Mouse (Mus musculus): ENCODE results near the gene Xylt1.

The Xylt1 gene

DNA sequence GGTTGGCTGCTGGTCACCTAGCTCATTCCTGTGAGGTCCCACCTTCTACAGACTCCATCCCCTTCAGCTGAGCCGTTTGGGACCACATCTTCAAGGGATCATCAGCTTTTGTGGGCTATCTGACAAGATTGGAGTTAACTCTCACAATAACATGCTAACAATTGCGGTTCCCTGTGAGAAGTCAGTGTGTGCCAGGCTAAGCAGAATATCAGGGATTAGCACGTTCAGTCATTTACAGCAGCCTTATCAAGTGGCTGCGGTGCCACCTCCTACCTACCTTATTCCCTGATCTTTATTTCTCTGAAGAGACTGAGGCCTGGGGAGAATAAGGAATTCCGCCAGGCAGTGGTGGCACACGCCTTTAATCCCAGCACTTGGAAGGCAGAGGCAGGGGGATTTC lies 13.6 kb downstream of the Xylt1 start:
- no peak for DNase-seq (ENCODE audit: low spot score)

DNA sequence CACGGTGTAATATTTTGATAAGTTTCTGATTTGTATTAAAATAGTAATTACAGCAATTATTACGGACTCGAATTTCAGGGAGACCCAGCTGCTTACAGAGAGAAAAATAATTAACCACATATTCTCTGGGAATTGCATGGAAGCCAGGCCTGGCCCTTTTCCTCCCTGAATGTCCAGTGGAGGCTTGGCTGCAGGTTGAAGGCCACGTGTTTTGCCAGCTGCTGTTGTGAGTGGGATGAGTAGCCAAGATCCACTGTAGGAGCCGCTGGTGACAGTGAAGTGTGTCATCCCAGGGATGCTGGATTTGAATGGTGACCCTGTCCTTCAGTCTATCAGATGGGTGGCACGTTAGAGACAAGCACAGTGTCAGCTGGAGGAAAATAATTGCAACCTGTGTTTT lies 14.7 kb downstream of the Xylt1 start:
- no peak for DNase-seq (ENCODE audit: low spot score)

DNA sequence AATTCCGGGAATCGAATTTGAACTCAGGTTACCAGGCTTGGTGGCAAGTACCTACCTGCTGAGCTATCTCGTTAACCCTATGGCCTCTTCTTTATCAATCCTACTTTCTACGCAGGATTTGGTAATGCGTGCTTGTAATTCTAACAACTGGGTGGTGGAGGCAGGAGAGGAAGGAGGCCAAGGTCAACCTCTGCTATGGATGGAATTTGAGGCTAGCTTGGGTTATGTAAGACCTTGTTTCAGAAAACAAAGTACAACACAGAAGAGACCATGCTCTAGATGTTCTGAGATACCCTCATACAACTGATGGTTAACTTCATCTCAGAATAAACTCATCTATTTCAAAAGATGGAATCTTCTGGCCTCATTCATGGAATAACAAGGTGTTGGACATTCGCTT lies 17.1 kb downstream of the Xylt1 start:
- DNase-seq (ENCODE audit: low spot score), result no peak

DNA sequence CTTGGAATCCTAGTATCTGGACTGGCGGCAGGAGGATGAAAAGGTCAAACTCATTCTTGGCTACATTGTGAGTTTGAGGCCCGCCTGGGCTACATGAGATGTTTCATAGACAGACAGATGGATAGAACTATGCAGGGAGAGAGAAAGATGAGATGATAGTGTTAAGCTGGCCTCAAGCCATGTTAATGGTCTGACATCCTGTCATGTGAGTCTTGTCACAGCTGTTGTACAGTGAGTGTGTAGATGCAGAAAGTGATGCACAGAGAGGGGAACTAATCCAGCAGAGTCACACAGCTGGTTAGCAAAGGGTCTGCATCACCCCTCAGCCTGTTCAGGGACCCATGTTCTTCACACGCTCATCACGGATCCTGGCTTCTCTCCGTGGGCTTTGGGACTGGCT lies 19.2 kb downstream of the Xylt1 start:
- DNase-seq (ENCODE audit: low spot score), result no peak

DNA sequence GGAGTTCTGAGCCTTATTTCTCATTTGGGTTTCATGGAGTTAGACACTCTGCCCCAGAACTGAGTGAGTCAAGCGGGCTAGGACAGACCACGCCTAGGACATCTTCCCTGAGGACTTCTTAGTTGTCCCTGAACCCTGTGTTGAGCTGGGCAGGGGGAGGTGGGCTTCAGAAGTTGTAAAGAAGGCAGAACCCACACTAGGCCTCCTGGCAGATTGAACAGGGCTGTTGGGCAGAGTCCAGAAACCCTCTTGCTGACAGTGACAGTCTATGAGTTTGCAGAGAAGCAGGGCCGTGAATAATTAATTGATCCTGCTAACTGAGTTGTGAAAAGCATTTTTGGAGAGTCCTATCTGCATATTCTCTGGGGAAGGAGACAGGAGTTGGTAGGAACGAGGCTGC lies 20.8 kb downstream of the Xylt1 start:
- no peak for DNase-seq (ENCODE audit: low spot score)

DNA sequence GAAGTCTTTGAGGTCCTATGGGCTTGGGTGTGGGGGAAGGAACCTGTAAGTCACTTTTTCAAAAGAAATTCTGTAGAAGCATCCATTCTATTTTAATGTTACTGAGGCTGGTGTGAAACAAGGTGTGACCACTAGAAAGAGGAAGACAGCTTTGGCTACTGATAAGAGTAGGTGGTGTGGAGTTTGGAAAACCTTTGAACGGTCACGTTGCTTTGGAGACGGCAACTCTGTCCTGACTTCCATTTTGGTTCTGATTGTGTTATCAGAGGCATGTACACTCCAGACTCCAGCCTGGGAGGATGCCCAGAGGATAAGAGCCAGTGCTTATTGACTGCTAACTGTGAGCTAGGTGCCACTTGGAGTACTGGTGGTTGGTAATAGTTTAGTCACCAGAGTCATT lies 25.6 kb downstream of the Xylt1 start:
- DNase-seq (ENCODE audit: low spot score), result no peak

DNA sequence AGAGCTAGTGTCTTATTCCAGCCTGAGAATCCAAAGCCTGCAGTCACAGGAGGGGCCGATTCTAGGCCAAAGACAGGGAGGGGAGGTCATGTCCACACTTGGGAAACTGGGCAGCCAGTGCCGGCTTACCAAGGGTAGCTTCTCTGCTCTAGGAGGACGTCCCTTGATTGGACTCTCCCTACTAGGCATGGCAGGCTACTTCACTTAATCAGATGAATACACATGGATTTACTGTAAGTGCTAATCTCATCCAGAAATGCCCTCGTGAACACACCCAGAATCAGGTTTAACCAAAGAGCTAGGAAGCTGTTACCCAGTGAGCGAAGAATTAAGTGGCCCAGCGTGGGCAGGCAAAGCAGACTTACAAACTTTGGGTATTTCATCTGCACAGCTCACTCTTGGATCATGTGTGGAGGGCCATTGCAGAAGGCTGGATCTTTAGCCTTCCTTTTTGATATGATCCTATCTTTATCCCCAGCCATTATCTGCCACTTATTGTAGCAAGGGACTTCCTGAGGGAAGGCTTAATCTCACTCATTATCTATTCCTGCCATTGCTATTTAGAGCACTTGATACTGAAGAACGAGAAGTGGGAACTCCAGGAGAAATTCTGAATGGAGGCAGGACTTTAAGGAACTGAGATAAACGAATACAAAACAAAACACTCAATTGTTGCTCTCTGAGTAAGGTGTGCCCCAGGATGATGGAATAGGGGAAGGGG lies 28.6 kb downstream of the Xylt1 start:
- no peak for DNase-seq (ENCODE audit: low spot score)

DNA sequence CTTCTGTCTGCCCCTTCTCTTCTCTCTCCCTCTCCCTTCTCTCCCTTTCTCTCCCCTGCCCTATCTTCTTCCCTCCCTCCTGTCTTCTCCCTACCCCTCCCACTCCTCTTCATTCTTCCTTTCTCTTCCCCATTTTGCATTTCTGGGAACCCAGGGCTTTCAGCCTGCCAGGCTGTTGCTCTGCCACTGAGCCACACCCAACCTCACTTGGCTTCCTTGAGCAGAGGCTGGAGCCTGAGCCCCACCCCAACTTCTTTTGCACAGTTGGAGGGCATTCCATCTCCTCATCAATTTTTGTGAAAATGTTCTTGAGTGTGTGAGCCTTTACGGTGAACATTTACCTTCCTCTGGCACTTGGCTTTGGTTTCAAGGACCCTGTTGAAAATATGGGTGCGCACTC lies 31.1 kb downstream of the Xylt1 start:
- DNase-seq (ENCODE audit: low spot score), result no peak

DNA sequence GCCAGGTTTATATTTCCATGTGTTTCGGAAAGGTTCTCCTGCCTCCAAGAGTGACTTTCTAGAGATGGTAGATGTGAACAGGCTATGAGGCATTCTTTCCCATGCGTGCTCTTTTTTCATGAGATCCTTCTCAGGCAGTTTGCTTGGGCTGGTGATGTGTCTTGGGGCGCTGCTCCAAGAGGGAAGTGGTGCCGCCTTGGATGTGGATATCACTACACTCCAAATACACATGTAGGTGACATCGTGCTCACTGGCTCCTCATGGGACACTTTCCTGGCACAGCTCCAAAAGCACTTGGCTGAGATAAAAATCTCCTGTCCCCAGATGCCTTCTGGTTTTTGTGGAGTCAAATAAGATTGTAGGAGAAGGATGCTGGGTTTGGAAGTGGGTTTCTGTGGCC lies 31.6 kb downstream of the Xylt1 start:
- no peak for DNase-seq (ENCODE audit: low spot score)

DNA sequence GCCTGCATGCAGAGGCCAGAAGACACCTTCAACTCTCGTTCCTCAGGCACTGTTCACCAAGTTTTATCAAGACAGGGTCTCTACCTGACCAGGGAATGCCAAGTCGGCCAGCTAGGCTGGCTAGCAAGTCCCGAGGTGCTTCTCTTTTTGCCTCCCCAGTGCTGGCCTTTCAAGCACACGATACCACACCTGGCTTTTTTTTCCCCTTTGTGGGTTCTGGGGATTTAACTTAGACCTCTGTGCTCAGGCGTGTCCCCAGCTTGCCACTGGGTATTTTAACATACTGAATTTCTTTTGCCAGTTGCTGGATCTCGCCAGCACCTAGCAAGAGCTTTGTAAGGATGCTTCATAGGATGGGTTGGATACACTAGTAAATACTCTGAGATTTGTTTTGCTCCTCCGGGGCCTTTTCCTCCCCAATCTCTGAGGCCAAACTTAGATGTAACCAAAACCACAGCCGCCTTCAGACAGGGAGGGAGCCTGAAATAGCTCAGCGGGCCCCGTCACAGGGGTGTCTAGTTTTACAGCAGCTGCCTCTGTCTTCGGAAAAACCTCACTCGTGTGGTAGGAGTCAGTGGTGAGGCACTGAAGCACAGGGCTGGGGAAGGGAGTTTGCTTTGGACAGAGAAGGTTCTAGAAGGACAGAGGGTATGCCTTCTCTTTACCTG lies 33.7 kb downstream of the Xylt1 start:
- DNase-seq (ENCODE audit: low spot score), result peak; percentile 26

DNA sequence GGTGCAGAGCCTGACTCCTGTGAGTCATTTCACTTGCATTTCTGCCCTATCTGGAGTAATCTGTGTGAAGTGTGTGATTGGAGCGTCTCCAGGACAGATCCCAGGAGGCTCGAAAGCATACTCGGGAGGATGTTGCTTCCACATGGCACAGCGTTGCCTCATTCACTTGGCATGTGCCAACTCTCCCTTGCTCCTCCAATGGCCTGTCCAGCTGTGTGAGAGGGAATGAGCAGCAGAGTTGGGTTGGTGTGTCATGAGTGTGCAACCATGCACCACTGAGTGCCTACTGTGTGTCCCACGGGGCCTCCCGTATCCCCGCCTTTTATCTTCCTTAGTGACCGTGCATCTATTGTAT lies 34.2 kb downstream of the Xylt1 start:
- DNase-seq (ENCODE audit: low spot score), result no peak

DNA sequence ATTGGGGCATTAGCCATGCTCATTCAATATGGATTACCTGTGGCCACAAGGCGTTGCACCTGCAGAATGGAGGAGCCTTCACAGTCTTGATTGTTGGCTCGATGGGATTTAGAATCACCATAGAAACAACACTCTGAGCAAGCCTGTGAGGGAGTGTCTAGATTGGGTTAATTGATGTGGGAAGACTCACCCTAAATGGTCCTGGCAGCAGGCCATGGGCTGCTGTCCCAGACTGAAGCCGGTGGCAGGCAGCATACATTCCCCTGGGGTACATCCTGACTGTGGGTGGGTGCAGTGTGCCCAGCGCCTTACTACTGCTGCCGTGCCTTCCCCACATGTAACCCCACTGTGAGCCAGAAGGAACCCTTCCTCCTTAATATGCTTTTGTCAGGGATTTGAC lies 38.3 kb downstream of the Xylt1 start:
- no peak for DNase-seq (ENCODE audit: low spot score)

DNA sequence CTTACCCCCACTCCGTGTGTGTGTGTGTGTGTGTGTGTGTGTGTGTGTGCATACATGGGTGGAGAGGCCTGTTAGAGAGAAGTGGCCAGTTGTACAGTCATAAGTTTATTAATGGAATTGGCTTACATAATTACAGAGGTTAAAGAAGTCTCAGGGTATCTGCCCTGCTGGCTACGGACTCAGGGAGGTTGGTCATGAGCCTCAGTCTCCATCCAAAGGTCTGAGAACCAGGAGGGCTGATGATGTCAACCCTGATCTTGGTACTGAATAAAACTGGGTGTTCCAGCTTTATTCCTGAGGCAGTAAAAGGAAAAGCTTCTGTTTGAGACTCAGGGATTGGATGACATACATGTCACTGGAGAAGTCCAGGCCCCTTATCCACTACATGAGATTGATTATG lies 39.1 kb downstream of the Xylt1 start:
- DNase-seq (ENCODE audit: low spot score), result no peak

DNA sequence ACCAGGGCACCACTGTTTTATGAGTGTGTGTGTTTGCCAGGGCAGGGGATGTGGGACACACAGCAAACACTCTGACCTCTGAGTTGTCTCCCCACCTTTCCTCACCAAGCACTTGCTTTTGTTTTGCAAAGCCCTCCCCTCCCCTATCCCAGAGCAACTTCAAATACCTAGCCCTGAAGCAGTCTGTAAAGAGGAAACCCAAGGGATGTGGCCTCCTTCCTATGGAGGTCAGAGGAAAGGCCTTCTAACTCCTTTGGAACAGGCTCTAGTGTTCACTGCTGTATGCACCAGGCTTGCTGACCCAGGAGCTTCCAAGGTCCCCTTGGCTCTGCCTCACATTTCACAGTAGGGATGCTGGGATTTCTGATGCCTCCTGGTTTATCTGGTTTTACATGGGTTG lies 39.5 kb downstream of the Xylt1 start:
- DNase-seq (ENCODE audit: low spot score), result no peak

DNA sequence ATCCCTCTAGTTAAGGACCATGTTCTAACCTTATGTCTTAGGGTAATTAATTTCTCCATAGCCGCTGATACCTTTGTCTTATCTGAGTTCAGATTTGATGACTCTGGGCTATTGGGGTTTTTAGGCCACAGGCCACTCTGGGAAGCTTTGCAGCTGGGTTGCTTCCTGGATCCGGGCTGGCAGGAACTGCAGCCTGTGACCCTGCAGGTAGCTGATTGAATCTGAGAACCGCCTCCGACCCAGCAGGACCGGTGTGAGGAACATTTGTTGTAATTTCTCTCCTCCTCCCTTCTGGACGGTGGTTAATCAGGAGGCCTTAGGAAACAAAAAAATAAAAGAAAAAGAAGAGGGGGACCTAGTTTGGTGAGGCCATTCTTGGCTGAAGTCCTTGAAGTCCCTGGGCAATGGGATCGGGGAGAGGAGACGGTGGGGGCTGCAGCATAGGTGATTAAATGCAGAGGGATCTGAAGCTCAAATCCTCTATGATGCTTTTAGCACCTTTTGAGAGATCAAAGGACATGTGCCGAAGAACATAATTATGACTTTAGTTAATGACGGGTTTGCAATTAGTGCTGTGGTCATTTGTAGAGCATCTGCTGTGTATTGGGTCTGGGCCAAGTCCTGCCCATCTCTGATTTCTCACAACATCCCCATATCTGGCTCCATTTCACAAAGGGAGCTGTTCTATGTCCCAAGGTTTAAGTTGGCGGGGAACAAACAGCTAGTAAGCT lies 40.2 kb downstream of the Xylt1 start:
- no peak for DNase-seq (ENCODE audit: low spot score)

DNA sequence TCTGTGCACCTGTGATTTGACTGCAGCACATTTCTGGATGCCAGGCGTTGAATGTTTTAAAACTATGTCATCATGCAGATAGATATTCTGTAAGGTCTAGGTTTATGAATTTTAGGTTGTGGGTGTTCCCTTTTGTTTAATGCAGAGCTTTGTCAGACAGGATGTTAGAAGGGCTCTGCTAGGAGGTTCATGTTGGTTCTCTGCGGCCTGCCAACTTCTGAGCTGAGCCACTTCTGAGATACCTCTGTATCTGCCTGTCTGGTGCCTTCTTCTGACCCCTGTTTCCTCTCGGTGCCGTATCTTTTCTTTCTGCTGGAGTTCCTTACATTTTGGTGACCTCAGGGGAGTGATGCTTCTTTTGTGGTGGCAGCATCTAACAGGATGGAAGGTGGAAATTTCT lies 44.1 kb downstream of the Xylt1 start:
- no peak for DNase-seq (ENCODE audit: low spot score)

DNA sequence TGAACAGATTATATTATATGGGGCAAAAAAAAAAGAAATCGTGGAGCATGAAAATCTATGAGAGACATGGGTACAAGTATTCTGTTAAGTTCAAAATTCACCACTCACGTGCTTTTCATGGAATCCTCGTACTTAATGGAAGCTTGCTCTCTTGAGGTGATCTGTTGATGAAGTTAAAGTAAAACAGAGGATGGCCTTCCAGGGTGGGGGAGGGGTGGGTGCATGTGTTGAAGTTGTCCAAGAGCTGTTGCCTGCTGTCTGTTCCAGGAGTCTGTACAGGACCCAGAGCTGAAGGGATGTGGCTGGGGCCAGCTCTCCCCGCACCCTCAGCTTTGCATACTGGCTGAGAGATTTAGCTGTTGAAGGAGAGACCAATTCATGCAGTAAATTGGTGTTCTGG lies 45.6 kb downstream of the Xylt1 start:
- no peak for DNase-seq (ENCODE audit: low spot score)

DNA sequence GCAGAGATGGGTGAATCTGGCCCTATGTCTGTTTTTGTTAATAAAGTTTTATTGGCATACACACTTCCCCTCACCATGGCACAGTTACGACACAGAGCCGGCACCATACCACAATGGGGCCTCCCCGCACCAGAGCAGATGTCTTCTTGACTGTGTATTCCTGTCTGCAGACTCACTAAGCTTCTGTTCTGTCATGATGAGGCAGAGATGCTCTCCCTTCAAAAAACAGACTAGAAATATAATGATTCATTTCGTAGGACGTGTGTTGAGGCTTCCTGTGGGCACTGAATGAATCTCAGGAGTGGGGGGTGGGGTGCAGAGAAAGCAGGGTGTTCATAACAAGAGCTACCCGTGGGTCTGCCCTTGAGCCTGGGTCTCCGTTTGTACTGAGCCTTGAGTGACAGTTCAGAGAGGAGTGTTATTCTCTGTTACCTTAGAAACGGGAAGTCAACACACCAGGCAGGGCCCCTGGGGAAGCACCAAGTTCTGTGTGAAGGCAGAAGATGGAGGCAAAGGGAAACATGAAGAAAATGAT lies 48.0 kb downstream of the Xylt1 start:
- peak; percentile 76 for DNase-seq (ENCODE audit: low spot score)

DNA sequence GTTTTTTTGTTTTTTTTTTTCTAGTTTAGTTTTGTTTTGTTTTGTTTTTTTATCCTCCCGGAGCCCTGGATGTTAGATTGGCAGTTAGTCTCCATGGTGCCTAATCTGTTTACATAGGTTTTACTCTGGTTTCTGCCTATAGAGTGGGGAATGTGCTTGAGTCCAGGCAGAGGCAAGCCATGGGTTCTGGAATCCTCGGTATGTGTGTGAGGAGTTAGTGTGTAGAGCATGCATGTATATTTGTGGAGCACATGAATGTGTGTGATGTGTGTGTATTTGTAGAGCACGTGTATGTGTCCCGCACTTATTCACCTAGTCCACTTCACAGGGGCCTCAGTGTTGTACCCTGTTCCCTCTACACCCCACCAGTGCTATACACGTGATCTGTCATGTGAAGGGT lies 48.7 kb downstream of the Xylt1 start:
- DNase-seq (ENCODE audit: low spot score), result no peak

DNA sequence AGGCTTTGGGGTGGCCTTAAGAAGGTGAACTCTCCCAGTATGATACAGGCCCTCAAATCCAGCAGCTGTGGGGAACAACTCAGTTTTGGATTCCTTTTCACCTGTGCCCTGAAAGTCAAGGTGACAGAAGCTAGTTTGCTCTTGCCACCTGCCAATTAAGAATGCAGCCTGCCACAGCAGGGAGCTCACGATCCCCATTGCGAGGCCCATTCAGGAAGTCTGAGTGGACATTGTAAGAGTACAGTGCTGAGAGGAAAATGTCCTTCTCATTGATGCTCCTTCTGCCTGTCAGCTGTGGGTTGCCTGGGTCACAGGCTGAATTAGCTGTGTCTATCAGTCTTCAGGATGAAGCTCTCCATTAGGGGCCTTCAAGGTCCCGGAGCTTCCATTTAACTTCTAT lies 49.1 kb downstream of the Xylt1 start:
- no peak for DNase-seq (ENCODE audit: low spot score)

DNA sequence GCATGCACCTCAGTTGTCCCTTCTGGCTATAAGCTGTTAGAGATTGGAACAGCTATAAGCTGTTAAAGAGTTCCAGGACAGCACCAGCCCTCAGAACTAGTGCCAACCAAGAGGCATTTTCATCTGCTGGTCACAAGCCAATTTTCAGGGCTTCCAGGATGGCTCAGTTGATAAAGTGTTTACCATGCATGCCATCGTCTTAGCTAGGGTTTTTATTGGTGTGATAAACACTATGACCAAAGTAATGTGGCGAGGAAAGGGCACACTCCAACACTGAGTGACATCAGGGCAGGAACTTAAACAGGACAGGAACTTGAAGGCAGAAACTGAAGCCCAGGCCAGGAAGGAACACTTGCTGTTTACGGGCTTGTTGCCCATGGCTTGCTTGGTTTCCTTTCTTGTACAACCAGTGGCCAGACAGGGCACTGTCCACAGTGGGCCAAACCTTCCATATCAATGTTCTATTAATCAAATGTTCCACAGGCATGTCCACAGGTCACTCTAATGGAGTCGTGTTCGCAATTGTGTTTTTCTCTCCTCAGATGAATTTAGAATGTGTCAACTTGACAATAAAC lies 49.7 kb downstream of the Xylt1 start:
- no peak for DNase-seq (ENCODE audit: low spot score)

DNA sequence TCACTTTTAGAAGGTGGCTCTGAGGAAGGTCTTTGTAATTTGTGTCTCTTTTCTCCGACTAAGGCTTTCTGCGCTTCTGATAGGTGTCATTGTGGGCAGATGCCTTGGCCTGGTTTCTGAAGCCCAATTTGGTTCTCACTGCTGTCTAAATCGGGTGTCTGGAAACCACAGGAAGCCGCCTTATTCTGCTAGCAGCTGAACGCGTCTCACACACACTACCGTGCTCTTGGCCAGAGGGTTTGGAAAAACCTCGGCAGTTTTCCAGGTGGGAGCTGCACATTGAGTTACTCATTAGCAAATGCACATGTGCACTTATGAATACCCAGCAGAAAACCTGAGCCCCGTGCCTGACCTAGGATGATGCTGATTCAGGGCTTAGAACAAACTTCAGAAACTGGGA lies 52.9 kb downstream of the Xylt1 start:
- no peak for DNase-seq (ENCODE audit: low spot score)

DNA sequence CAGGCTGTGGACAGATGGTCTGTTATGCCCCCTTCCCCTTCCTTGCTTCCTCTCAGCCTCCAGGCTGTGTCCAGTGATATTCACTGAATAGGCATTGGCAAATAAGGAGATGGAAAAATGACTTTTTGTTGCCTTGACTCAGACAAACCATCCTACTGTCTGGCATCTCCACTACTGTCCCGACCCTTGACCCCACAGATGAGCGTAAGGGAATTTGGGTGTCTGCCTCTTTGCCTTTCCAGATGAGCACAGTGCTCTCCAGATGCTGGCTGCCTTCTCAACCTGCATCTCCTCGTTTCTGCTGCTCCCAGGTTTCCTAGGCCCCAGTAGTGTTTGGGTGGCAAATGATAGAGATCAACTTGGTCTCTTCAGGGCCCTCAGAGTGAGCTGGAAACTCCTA lies 54.3 kb downstream of the Xylt1 start:
- DNase-seq (ENCODE audit: low spot score), result no peak

Measured in lung, postnatal 25 days (tissue).